Mouse (Mus musculus) embryonic facial prominence, embryonic 11.5 days (tissue): ENCODE results near the gene Eif3k. TPM values are rescaled to one million over a fixed set of nuclear protein-coding genes. Genes with fewer than 3 reads are reported as not detected.

ENCODE experiments used
- ATAC-seq: fragments of 200-750 bp; cut with Nextera tagmentation; replicated peaks from 2 replicates; pipeline ENCODE4 v1.8.0; 2017; ENCODE audit warnings: low read depth; ENCODE audit not compliant: insufficient number of reproducible peaks, low FRiP score, low TSS enrichment
- DNase-seq: peaks from one replicate; pipeline ENCODE4 v3.0.0-alpha.2; 2015; ENCODE audit warnings: low spot score
- H3K27ac ChIP-seq: fragments of 300-500 bp; sonication (generic); replicated peaks from 2 replicates; pipeline ENCODE4 v1.5.1; 2014; ENCODE audit warnings: mild to moderate bottlenecking, low read depth, low read length, control low read depth
- H3K27me3 ChIP-seq: fragments of 300-500 bp; sonication (generic); 2 replicates; pipeline ENCODE4 v1.6.1; 2014; ENCODE audit warnings: mild to moderate bottlenecking, low read length, moderate library complexity, mixed read lengths; ENCODE audit not compliant: control insufficient read depth, insufficient read depth
- H3K36me3 ChIP-seq: fragments of 300-500 bp; sonication (generic); replicated peaks from 2 replicates; pipeline ENCODE4 v1.6.1; 2014; ENCODE audit warnings: low read depth, mild to moderate bottlenecking, low read length, moderate library complexity, mixed read lengths; ENCODE audit not compliant: control insufficient read depth, insufficient read depth
- H3K4me1 ChIP-seq: fragments of 300-500 bp; sonication (generic); 2 replicates; pipeline ENCODE4 v1.6.1; 2014; ENCODE audit warnings: low read length, mixed read lengths; ENCODE audit not compliant: control insufficient read depth, insufficient read depth
- H3K4me2 ChIP-seq: fragments of 300-500 bp; sonication (generic); 2 replicates; pipeline ENCODE4 v1.6.1; 2014; ENCODE audit warnings: low read depth, mild to moderate bottlenecking, control low read depth, low read length, moderate library complexity
- H3K4me3 ChIP-seq: fragments of 300-500 bp; sonication (generic); 2 replicates; pipeline ENCODE4 v1.5.1; 2014; ENCODE audit warnings: low read depth, low read length, control low read depth
- H3K9ac ChIP-seq: fragments of 300-500 bp; sonication (generic); replicated peaks from 2 replicates; pipeline ENCODE4 v1.6.1; 2014; ENCODE audit warnings: mild to moderate bottlenecking, control low read depth, low read length
- H3K9me3 ChIP-seq: fragments of 300-500 bp; sonication (generic); replicated peaks from 2 replicates; pipeline ENCODE4 v1.6.1; 2016; ENCODE audit warnings: mild to moderate bottlenecking, low read length, inconsistent platforms, mixed read lengths; ENCODE audit not compliant: control insufficient read depth
- WGBS: fragments of 180-500 bp; shearing (Covaris S2); extraction: QIAGEN DNeasy Blood & Tissue Kit; methylation state at CpG from one replicate; pipeline ENCODE4 v1.1.7; 2014; 5-methylcytosine and 5-hydroxymethylcytosine counted together
- polyA plus RNA-seq: library from polyadenylated mRNA; unstranded; fragments of >200 nt; fragmentation: Nextera tagmentation; extraction: Ambion mirVana; gene quantifications from 2 replicates; pipeline ENCODE4 v1.2.1, GENCODE M21; 2014

The Eif3k gene
- polyA plus RNA-seq, 1 experiment from 2014 or later, result 439 TPM

DNA sequence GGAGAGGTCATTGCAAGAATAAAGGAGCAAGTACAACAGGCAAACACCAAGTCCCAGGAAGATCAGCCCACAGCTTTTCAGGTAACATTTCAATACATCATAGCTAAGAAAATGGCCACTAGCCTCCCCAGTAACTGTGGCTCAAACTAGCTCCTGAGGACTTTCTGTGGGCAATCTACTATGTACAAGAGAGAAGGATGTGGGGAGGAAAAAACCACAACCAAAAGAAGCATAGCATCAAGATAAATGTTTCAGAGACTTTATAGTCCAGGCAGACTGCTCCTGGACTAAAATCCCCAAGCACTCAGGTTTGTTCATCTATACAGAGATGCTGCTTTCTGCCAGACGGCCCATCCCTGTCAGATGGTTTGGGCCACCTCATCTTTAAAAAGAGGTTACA is 25.4 kb downstream of the Eif3k start:
- Histone ChIP-seq H3K4me2 (no peak overlapping the region), H3K27me3 (no peaks in the 10 kb centered on the region), H3K36me3 (no peaks in the 10 kb centered on the region), H3K4me1 (peaks cover 20% of the 10 kb centered on the region), H3K4me3 (no peak overlapping the region), H3K9me3 (no peaks in the 10 kb centered on the region), H3K27ac (no peak overlapping the region), H3K9ac (no peak overlapping the region)
- 77% methylated on average over 1 of the region's 1 CpGs for WGBS
- ATAC-seq (no peak), DNase-seq (no peak)

DNA sequence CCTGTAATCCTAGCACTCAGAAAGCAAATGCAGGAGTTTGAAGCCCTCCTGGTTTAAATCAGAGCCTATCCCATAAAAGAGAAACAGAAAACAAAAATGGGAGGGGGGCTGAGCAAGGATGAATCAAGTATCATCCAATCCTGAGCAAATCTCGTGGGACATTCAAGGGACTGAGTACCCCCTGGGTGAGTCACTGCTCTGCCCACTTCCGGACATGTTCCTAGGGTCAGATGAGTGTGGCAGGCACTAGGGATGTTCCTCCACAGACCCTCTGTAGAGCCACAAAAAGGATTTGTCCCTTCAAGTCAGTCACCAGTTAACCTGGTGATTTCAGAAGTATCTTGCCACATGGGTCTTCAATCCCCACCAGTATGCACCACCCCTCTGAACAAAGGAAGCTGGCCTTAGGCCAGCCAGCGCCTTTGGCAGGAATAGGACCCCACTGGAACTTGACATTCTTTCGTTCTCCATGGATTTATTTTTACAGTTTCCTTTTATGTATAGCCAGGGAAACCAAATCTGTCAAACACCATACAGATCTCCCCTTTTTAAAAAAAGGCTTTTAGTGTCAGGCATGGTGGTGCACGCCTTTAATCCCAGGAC is 26.3 kb downstream of the Eif3k start:
- DNase-seq (no peak), ATAC-seq (no peak)
- Histone ChIP-seq H3K27ac (no peak overlapping the region), H3K36me3 (no peaks in the 10 kb centered on the region), H3K9me3 (no peaks in the 10 kb centered on the region), H3K9ac (no peak overlapping the region), H3K4me2 (no peak overlapping the region), H3K4me1 (peaks cover 20% of the 10 kb centered on the region), H3K27me3 (no peaks in the 10 kb centered on the region), H3K4me3 (no peak overlapping the region)
- 65% methylated on average over 5 of the region's 5 CpGs for WGBS

DNA sequence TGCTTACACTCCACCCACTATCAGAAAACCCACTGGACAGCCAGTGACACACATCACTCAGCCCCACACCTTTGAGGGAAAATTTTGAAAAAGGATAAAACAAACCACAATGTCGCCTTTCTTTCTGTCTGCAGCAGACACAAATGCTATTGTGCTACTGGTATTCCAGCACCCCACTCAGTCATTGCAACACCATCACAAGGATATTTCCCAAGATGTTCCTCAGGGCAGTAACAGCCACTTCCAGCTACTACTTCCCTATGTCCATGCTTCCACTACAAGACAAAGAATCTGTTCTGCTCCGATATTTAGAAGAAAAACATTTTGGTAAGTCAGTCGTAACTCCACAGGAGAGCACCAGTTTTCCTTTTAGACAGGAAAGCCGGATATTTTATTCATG is 26.9 kb downstream of the Eif3k start:
- Histone ChIP-seq H3K27me3 (no peaks in the 10 kb centered on the region), H3K9ac (no peak overlapping the region), H3K4me1 (peaks cover 19% of the 10 kb centered on the region), H3K9me3 (no peaks in the 10 kb centered on the region), H3K27ac (no peak overlapping the region), H3K4me3 (no peak overlapping the region), H3K36me3 (no peaks in the 10 kb centered on the region), H3K4me2 (no peak overlapping the region)
- ATAC-seq (no peak), DNase-seq (no peak)
- WGBS, result 73% methylated on average over 4 of the region's 4 CpGs

DNA sequence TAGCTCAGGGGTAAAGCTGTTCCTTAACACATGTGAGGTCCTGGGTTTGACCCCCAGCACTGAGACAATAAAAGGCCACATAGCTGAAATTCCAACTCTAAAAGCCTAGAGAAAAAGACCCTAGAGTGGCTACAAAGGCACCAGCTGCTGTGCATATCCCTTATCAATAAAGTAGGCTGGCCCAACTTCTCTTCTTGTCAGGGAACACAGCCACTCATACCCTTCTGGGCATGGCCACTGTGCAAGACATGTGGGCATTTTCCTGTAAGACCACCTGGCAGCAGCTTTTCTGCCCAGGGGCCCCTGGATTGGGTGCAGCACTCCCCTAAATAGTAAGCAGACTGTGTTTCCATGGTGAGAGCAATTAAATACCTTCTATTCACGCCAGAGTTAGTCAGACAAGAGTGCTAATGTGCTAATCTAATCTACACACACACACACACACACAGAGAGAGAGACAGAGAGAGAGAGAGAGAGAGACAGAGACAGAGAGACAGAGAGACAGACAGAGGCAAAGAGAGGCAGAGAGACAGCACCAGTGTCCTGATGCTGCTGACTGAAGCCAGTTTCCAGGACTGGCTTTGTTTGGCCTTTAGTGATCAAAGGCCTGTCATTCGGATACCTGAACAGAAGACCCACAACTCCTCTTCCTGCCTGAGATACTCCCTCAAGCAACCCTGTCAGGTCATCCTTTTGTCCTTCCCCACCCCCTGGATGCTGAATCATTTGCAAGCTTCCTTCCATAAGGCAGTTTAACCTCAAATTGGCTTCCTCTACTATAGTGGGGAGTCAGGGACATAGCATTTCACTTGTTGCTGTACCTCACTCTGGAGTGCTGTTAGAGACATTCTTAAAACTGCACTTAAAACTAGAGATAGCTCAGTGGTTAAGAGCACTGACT is 27.9 kb downstream of the Eif3k start:
- ATAC-seq, result peak; percentile 42; the same call in 1 of the 2 replicates
- Histone ChIP-seq H3K4me3 (no peak overlapping the region), H3K27ac (peak overlapping the region; percentile 37), H3K4me1 (peaks cover 17% of the 10 kb centered on the region; the same call in 1 of the 2 replicates), H3K9ac (0 out of 2 replicates have a peak overlapping the region, but pooled peaks have one; percentile 11), H3K9me3 (no peaks in the 10 kb centered on the region), H3K27me3 (no peaks in the 10 kb centered on the region), H3K4me2 (no peak overlapping the region), H3K36me3 (no peaks in the 10 kb centered on the region)
- 15% methylated on average over 2 of the region's 2 CpGs for WGBS
- DNase-seq, result peak; percentile 61

DNA sequence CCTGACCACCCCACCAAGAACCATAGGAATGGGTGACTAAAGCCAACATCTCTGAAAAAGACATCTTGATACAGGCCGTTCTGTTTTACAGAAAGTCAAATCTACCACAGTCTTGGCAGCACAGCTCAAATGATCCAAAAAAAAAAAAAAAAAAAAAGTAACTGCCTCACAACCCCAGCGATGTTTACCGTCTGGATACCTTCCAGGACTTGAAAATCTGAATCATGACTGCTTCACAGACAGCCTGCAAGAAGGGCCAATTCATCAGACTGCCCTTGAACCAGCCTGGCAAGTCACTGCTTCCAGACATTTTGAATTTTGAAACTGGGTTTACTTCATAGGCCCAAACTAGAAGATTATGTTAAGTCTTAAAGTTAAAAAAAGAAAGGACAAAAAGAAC is 28.9 kb downstream of the Eif3k start:
- Histone ChIP-seq H3K4me1 (peaks cover 17% of the 10 kb centered on the region; the same call in 1 of the 2 replicates), H3K9me3 (no peaks in the 10 kb centered on the region), H3K4me3 (no peak overlapping the region), H3K36me3 (no peaks in the 10 kb centered on the region), H3K27ac (peak overlapping the region; percentile 56), H3K27me3 (no peaks in the 10 kb centered on the region), H3K9ac (no peak overlapping the region), H3K4me2 (no peak overlapping the region)
- WGBS, result 46% methylated on average over 3 of the region's 3 CpGs
- DNase-seq (no peak), ATAC-seq (no peak)

DNA sequence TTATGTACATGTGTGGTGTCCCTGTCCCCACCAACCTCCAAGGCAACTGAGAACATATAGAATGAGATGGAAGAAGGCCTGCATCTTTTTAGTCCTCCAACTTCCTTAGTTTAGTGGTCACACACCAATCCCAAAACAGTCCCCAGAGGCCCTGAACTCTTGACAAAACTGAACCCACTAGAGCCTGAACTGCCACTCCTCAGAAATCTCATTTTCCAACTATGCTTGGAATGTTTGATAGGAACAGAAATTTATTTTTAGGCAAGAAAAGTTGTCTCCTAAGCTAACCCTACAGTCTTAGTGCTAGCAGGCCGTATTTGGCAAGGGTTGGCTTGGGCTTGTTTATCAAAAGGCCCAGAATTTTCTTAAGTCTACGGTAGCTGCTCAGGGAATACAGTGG is 29.9 kb downstream of the Eif3k start:
- H3K4me1 ChIP-seq, result peaks cover 17% of the 10 kb centered on the region; the same call in 1 of the 2 replicates
- H3K27ac ChIP-seq, result no peak overlapping the region

DNA sequence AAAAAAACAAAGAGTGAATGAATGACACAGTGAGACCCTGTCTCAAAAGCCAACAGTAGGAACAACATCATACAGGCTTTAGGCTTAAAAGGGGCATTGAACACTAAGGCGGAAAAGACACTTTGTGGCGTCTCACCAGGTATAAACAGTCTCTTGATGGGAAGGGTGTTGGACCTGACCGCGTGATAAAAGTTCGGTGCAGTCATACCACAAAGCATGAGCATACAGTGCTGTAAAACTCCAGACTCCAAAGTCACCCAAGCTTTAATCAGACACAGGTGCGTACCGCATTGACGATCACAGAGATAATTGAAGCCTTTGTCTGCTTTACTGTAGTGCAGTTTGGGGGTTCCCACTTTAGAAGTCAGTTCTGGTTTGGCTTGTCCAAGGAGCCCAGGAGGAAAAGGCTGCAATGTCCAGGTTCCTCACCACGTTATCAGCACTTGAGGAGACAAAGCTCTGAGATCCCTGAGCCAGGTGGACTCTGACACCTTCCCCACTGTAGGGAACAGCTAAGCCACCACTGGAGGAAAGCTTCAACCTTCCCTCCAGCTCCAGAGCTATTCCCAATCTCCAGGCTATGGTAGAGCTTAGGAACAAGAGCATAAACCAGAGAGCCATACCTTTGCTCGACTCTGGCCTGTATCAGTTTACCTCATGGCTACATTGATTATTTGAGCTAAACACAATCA is 31.2 kb downstream of the Eif3k start:
- WGBS, result 89% methylated on average over 10 of the region's 10 CpGs
- no peak overlapping the region for H3K4me2 ChIP-seq
- no peak overlapping the region; the same call in 1 of the 2 replicates for H3K9ac ChIP-seq
- H3K27me3 ChIP-seq, result no peaks in the 10 kb centered on the region
- no peaks in the 10 kb centered on the region for H3K36me3 ChIP-seq
- peaks cover 28% of the 10 kb centered on the region for H3K4me1 ChIP-seq
- DNase-seq (no peak), ATAC-seq (no peak)
- H3K4me3 ChIP-seq, result no peak overlapping the region
- H3K9me3 ChIP-seq, result no peaks in the 10 kb centered on the region
- H3K27ac ChIP-seq, result no peak overlapping the region

More for the DNA sequence above, 29.9 kb downstream of the Eif3k start:
- DNase-seq (no peak), ATAC-seq (no peak)
- H3K27me3 ChIP-seq, result no peaks in the 10 kb centered on the region
- WGBS, result 92% methylated on average over 2 of the region's 2 CpGs
- H3K9ac ChIP-seq, result no peak overlapping the region
- no peak overlapping the region for H3K4me2 ChIP-seq
- no peak overlapping the region for H3K4me3 ChIP-seq
- no peaks in the 10 kb centered on the region for H3K36me3 ChIP-seq
- no peaks in the 10 kb centered on the region for H3K9me3 ChIP-seq
